Mouse (Mus musculus) erythroblast, embryonic 14.5 days (primary cell): ENCODE data around the gene Mrps7. TPM values are rescaled to one million over a fixed set of nuclear protein-coding genes. Genes with fewer than 3 reads are reported as not detected.

Experiments
- H3K27me3 ChIP-seq: 2 replicates; pipeline ENCODE4 v1.6.1; 2012; ENCODE audit warnings: inconsistent platforms; ENCODE audit not compliant: control insufficient read depth
- H3K36me3 ChIP-seq: 2 replicates; pipeline ENCODE4 v1.6.1; 2012; ENCODE audit warnings: mild to moderate bottlenecking, inconsistent platforms; ENCODE audit not compliant: control insufficient read depth
- H3K4me1 ChIP-seq: 2 replicates; pipeline ENCODE4 v1.6.1; 2012; ENCODE audit warnings: inconsistent platforms; ENCODE audit not compliant: control insufficient read depth
- H3K4me3 ChIP-seq: replicated peaks from 2 replicates; pipeline ENCODE3; 2012; ENCODE audit warnings: moderate library complexity, mild to moderate bottlenecking, inconsistent platforms
- H3K9me3 ChIP-seq: 2 replicates; pipeline ENCODE4 v1.6.1; 2012; ENCODE audit warnings: low read length, inconsistent platforms, mixed read lengths; ENCODE audit not compliant: control insufficient read depth
- GATA1 ChIP-seq: IDR thresholded peaks from 2 replicates; pipeline ENCODE4 v1.6.1; 2012; ENCODE audit warnings: low read length, inconsistent platforms, mixed read lengths
- TAL1 ChIP-seq: IDR thresholded peaks from 3 replicates; pipeline ENCODE4 v1.6.1; 2012; ENCODE audit warnings: low read length, inconsistent platforms, mixed read lengths
- polyA plus RNA-seq: library from polyadenylated mRNA; stranded (reverse); fragments of >175 nt; gene quantifications from 2 replicates; pipeline ENCODE4 v1.2.3, GENCODE M21; 2012

Gene Mrps7
- polyA plus RNA-seq = 5.1 and 6.7 TPM in 2 replicates

GRCm38 (mm10) chr11:115603476-115604303 lies at the start of gene Mrps7, which contains the start of gene Gga3:
Mrps7 (plus strand) TSS chr11:115603925.
Gga3 (minus strand) TSS chr11:115604051.
- no peaks in the 10 kb centered on the region for H3K9me3 ChIP-seq
- H3K36me3 ChIP-seq = peaks cover 74% of the 10 kb centered on the region
- H3K27me3 ChIP-seq = no peaks in the 10 kb centered on the region
- TF ChIP-seq GATA1 (no peak), TAL1 (no peak)
- peaks cover 55% of the 10 kb centered on the region for H3K4me1 ChIP-seq
- H3K4me3 ChIP-seq = peak within 1 kb of the TSS; percentile 70

GRCm38 (mm10) chr11:115555717-115556116 lies 48.0 kb upstream of the Mrps7 start:
- peaks cover 10% of the 10 kb centered on the region for H3K4me1 ChIP-seq
- no peak for TF ChIP-seq TAL1
- TF ChIP-seq GATA1 = no peak
- no peaks in the 10 kb centered on the region for H3K27me3 ChIP-seq
- no peaks in the 10 kb centered on the region for H3K36me3 ChIP-seq
- H3K9me3 ChIP-seq = no peaks in the 10 kb centered on the region
- H3K4me3 ChIP-seq = no peak overlapping the region

GRCm38 (mm10) chr11:115563406-115563805 lies 40.3 kb upstream of the Mrps7 start:
- H3K36me3 ChIP-seq = peaks cover 31% of the 10 kb centered on the region
- no peaks in the 10 kb centered on the region for H3K9me3 ChIP-seq
- TF ChIP-seq TAL1 (no peak), GATA1 (no peak)
- peaks cover 45% of the 10 kb centered on the region for H3K4me1 ChIP-seq
- H3K4me3 ChIP-seq = peak overlapping the region; percentile 99
- no peaks in the 10 kb centered on the region for H3K27me3 ChIP-seq

- peak within 1 kb of the TSS; percentile 99 for H3K4me3 ChIP-seq
- no peaks in the 10 kb centered on the region for H3K9me3 ChIP-seq
- peaks cover 40% of the 10 kb centered on the region for H3K36me3 ChIP-seq
- no peaks in the 10 kb centered on the region for H3K27me3 ChIP-seq
- H3K4me1 ChIP-seq = peaks cover 40% of the 10 kb centered on the region
- TF ChIP-seq GATA1 (peak; percentile 76), TAL1 (no peak)
These were observed 39.5 kb upstream of the Mrps7 start, which contains the start of gene Nup85 for GRCm38 (mm10) chr11:115564064-115564809. Nup85 (plus strand) TSS chr11:115564434.

GRCm38 (mm10) chr11:115564961-115565360 lies 38.8 kb upstream of the Mrps7 start:
- Histone ChIP-seq H3K4me3 (peak overlapping the region; percentile 99), H3K9me3 (no peaks in the 10 kb centered on the region), H3K27me3 (no peaks in the 10 kb centered on the region), H3K36me3 (peaks cover 47% of the 10 kb centered on the region), H3K4me1 (peaks cover 43% of the 10 kb centered on the region)
- TF ChIP-seq GATA1 (no peak), TAL1 (no peak)

- Histone ChIP-seq H3K36me3 (peaks cover 72% of the 10 kb centered on the region), H3K9me3 (no peaks in the 10 kb centered on the region), H3K4me3 (no peak overlapping the region), H3K27me3 (no peaks in the 10 kb centered on the region), H3K4me1 (no peaks in the 10 kb centered on the region)
- no peak for TF ChIP-seq GATA1
- no peak for TF ChIP-seq TAL1
These were observed 24.6 kb upstream of the Mrps7 start for GRCm38 (mm10) chr11:115579080-115579479.

- H3K4me3 ChIP-seq = no peak overlapping the region
- peaks cover 97% of the 10 kb centered on the region for H3K36me3 ChIP-seq
- H3K27me3 ChIP-seq = no peaks in the 10 kb centered on the region
- TF ChIP-seq TAL1 (no peak), GATA1 (no peak)
- H3K9me3 ChIP-seq = no peaks in the 10 kb centered on the region
- no peaks in the 10 kb centered on the region for H3K4me1 ChIP-seq
These were observed 20.7 kb upstream of the Mrps7 start for GRCm38 (mm10) chr11:115582913-115583606.

- TF ChIP-seq GATA1 = no peak
- TF ChIP-seq TAL1 = no peak
- H3K9me3 ChIP-seq = no peaks in the 10 kb centered on the region
- no peaks in the 10 kb centered on the region for H3K4me1 ChIP-seq
- H3K27me3 ChIP-seq = no peaks in the 10 kb centered on the region
- H3K4me3 ChIP-seq = no peak overlapping the region
- peaks cover 95% of the 10 kb centered on the region for H3K36me3 ChIP-seq
These were observed 19.2 kb upstream of the Mrps7 start for GRCm38 (mm10) chr11:115584376-115585073.
